Mouse (Mus musculus): Measurements from ENCODE around the gene Tent2. TPM values are rescaled to one million over a fixed set of nuclear protein-coding genes. Genes with fewer than 3 reads are reported as not detected.
"Not testable (repeated sequence)": the region's sequence is repeated elsewhere in the genome, so short reads cannot be mapped to it uniquely, and the experiment has no call there.

Gene Tent2
- polyA plus RNA-seq, 1 experiment from 2014 or later, result 42.5 TPM

- Histone ChIP-seq H3K4me2 (peak overlapping the region; percentile 47; the same call in 1 of the 2 replicates), H3K27ac (no peak overlapping the region), H3K27me3 (replicated peaks) (no peaks in the 10 kb centered on the region), H3K4me1 (peaks cover 33% of the 10 kb centered on the region), H3K4me3 (no peak overlapping the region), H3K9ac (no peak overlapping the region), H3K36me3 (peaks cover 25% of the 10 kb centered on the region), H3K9me3 (replicated peaks) (no peaks in the 10 kb centered on the region)
- ATAC-seq, result no peak
- WGBS (ENCODE audit: insufficient replicate concordance), result 73% methylated on average over 3 of the region's 3 CpGs
Measured at GRCm38 (mm10) chr13:93188738-93189137, 3.4 kb downstream of the Tent2 start.

- peaks cover 31% of the 10 kb centered on the region for H3K4me1 ChIP-seq
- H3K4me2 ChIP-seq, result not testable (repeated sequence)
- 87% methylated on average over 5 of the region's 5 CpGs for WGBS (ENCODE audit: insufficient replicate concordance)
Measured at GRCm38 (mm10) chr13:93187792-93188191, 4.4 kb downstream of the Tent2 start.

GRCm38 (mm10) chr13:93180351-93180750 lies 11.8 kb downstream of the Tent2 start:
- H3K4me1 ChIP-seq, result peaks cover 4% of the 10 kb centered on the region; the same call in 1 of the 2 replicates
- no peak overlapping the region for H3K27ac ChIP-seq
- no peak overlapping the region for H3K9ac ChIP-seq
- ATAC-seq, result no peak
- no peaks in the 10 kb centered on the region for H3K27me3 ChIP-seq (replicated peaks)
- H3K4me2 ChIP-seq, result no peak overlapping the region
- peaks cover 62% of the 10 kb centered on the region for H3K36me3 ChIP-seq
- H3K9me3 ChIP-seq (replicated peaks), result no peaks in the 10 kb centered on the region
- no peak overlapping the region for H3K4me3 ChIP-seq
- 88% methylated on average over 1 of the region's 1 CpGs for WGBS (ENCODE audit: insufficient replicate concordance)

More at GRCm38 (mm10) chr13:93187792-93188191, 4.4 kb downstream of the Tent2 start:
- not testable (repeated sequence) for H3K27ac ChIP-seq; H3K4me3 ChIP-seq; H3K9ac ChIP-seq; H3K27me3 ChIP-seq (replicated peaks); ATAC-seq; H3K9me3 ChIP-seq (replicated peaks)
- H3K36me3 ChIP-seq, result peaks cover 35% of the 10 kb centered on the region

GRCm38 (mm10) chr13:93179522-93179921 lies 12.7 kb downstream of the Tent2 start:
- Histone ChIP-seq H3K4me2 (no peak overlapping the region), H3K27ac (no peak overlapping the region), H3K9me3 (replicated peaks) (no peaks in the 10 kb centered on the region)

GRCm38 (mm10) chr13:93177571-93177970 lies 14.6 kb downstream of the Tent2 start:
- Histone ChIP-seq H3K27me3 (replicated peaks) (no peaks in the 10 kb centered on the region), H3K4me2 (no peak overlapping the region), H3K9me3 (replicated peaks) (no peaks in the 10 kb centered on the region), H3K4me1 (peaks cover 4% of the 10 kb centered on the region; the same call in 1 of the 2 replicates), H3K9ac (no peak overlapping the region), H3K36me3 (peaks cover 57% of the 10 kb centered on the region), H3K4me3 (no peak overlapping the region), H3K27ac (no peak overlapping the region)
- no peak for ATAC-seq

More at GRCm38 (mm10) chr13:93179522-93179921, 12.7 kb downstream of the Tent2 start:
- H3K36me3 ChIP-seq, result peaks cover 60% of the 10 kb centered on the region
- ATAC-seq, result no peak
- peaks cover 4% of the 10 kb centered on the region; the same call in 1 of the 2 replicates for H3K4me1 ChIP-seq
- H3K27me3 ChIP-seq (replicated peaks), result no peaks in the 10 kb centered on the region
- 85% methylated on average over 2 of the region's 2 CpGs for WGBS (ENCODE audit: insufficient replicate concordance)
- no peak overlapping the region for H3K9ac ChIP-seq
- H3K4me3 ChIP-seq, result no peak overlapping the region

GRCm38 (mm10) chr13:93163303-93163702 lies 28.9 kb downstream of the Tent2 start:
- H3K27ac ChIP-seq, result no peak overlapping the region
- 86% methylated on average over 4 of the region's 4 CpGs for WGBS (ENCODE audit: insufficient replicate concordance)
- H3K9ac ChIP-seq, result no peak overlapping the region
- no peaks in the 10 kb centered on the region for H3K9me3 ChIP-seq (replicated peaks)
- no peak for ATAC-seq
- H3K36me3 ChIP-seq, result peaks cover 54% of the 10 kb centered on the region
- no peak overlapping the region for H3K4me3 ChIP-seq
- H3K27me3 ChIP-seq (replicated peaks), result no peaks in the 10 kb centered on the region
- no peak overlapping the region for H3K4me2 ChIP-seq
- no peaks in the 10 kb centered on the region for H3K4me1 ChIP-seq

GRCm38 (mm10) chr13:93162456-93162855 lies 29.7 kb downstream of the Tent2 start:
- no peak for ATAC-seq
- no peak overlapping the region for H3K4me3 ChIP-seq
- peaks cover 55% of the 10 kb centered on the region for H3K36me3 ChIP-seq
- H3K4me1 ChIP-seq, result no peaks in the 10 kb centered on the region
- no peaks in the 10 kb centered on the region for H3K9me3 ChIP-seq (replicated peaks)
- no peak overlapping the region for H3K27ac ChIP-seq
- no peaks in the 10 kb centered on the region for H3K27me3 ChIP-seq (replicated peaks)
- no peak overlapping the region for H3K9ac ChIP-seq
- no peak overlapping the region for H3K4me2 ChIP-seq

GRCm38 (mm10) chr13:93158261-93158660 lies 33.9 kb downstream of the Tent2 start:
- Histone ChIP-seq H3K9ac (no peak overlapping the region), H3K27me3 (replicated peaks) (no peaks in the 10 kb centered on the region), H3K4me3 (no peak overlapping the region), H3K4me1 (no peaks in the 10 kb centered on the region), H3K4me2 (no peak overlapping the region), H3K27ac (no peak overlapping the region), H3K36me3 (peaks cover 58% of the 10 kb centered on the region), H3K9me3 (replicated peaks) (no peaks in the 10 kb centered on the region)
- ATAC-seq, result no peak
- 76% methylated on average over 6 of the region's 6 CpGs for WGBS (ENCODE audit: insufficient replicate concordance)

- H3K4me2 ChIP-seq, result no peak overlapping the region
- ATAC-seq, result no peak
- peaks cover 75% of the 10 kb centered on the region for H3K36me3 ChIP-seq
- H3K27me3 ChIP-seq (replicated peaks), result no peaks in the 10 kb centered on the region
- H3K9ac ChIP-seq, result no peak overlapping the region
- no peaks in the 10 kb centered on the region for H3K4me1 ChIP-seq
- no peak overlapping the region for H3K4me3 ChIP-seq
- H3K27ac ChIP-seq, result no peak overlapping the region
- no peaks in the 10 kb centered on the region for H3K9me3 ChIP-seq (replicated peaks)
- WGBS (ENCODE audit: insufficient replicate concordance), result 68% methylated on average over 1 of the region's 1 CpGs
Measured at GRCm38 (mm10) chr13:93153280-93153679, 38.9 kb downstream of the Tent2 start.

- 14% methylated on average over 45 of the region's 45 CpGs for WGBS (ENCODE audit: insufficient replicate concordance)
Measured at GRCm38 (mm10) chr13:93144336-93145167, 47.6 kb downstream of the Tent2 start, which contains the start of gene Cmya5. TSS of gene Cmya5 (minus strand) at chr13:93144724.

GRCm38 (mm10) chr13:93143819-93144283 lies 48.3 kb downstream of the Tent2 start:
- Histone ChIP-seq H3K9ac (no peak overlapping the region), H3K27ac (no peak overlapping the region)
- 57% methylated on average over 11 of the region's 11 CpGs for WGBS (ENCODE audit: insufficient replicate concordance)

More at GRCm38 (mm10) chr13:93144336-93145167, 47.6 kb downstream of the Tent2 start, which contains the start of gene Cmya5:
- ATAC-seq, result peak; percentile 58; the same call in 1 of the 2 replicates
- H3K36me3 ChIP-seq, result peaks cover 28% of the 10 kb centered on the region
- no peak within 1 kb of the TSS for H3K27ac ChIP-seq
- H3K4me3 ChIP-seq, result peak within 1 kb of the TSS; percentile 44
- no peaks in the 10 kb centered on the region for H3K27me3 ChIP-seq (replicated peaks)
- no peaks in the 10 kb centered on the region for H3K9me3 ChIP-seq (replicated peaks)
- peak within 1 kb of the TSS; percentile 51 for H3K9ac ChIP-seq
- peaks cover 11% of the 10 kb centered on the region for H3K4me1 ChIP-seq
- H3K4me2 ChIP-seq, result peak within 1 kb of the TSS; percentile 75

GRCm38 (mm10) chr13:93141184-93141583 lies 51.0 kb downstream of the Tent2 start:
- Histone ChIP-seq H3K4me3 (no peak overlapping the region), H3K9ac (no peak overlapping the region), H3K27ac (no peak overlapping the region), H3K4me1 (peaks cover 11% of the 10 kb centered on the region), H3K27me3 (replicated peaks) (no peaks in the 10 kb centered on the region), H3K9me3 (replicated peaks) (no peaks in the 10 kb centered on the region), H3K36me3 (peaks cover 8% of the 10 kb centered on the region), H3K4me2 (no peak overlapping the region)
- WGBS (ENCODE audit: insufficient replicate concordance), result 84% methylated on average over 6 of the region's 6 CpGs
- ATAC-seq, result no peak

More at GRCm38 (mm10) chr13:93143819-93144283, 48.3 kb downstream of the Tent2 start:
- peaks cover 21% of the 10 kb centered on the region for H3K36me3 ChIP-seq
- peaks cover 11% of the 10 kb centered on the region for H3K4me1 ChIP-seq
- H3K27me3 ChIP-seq (replicated peaks), result no peaks in the 10 kb centered on the region
- H3K4me2 ChIP-seq, result peak overlapping the region; percentile 75
- peak overlapping the region; percentile 44 for H3K4me3 ChIP-seq
- H3K9me3 ChIP-seq (replicated peaks), result no peaks in the 10 kb centered on the region
- no peak for ATAC-seq

Data from liver, embryonic 12.5 days (tissue).